Mouse (Mus musculus) G1E (cell line): ENCODE measurements around the gene Chac2. TPM values are rescaled to one million over a fixed set of nuclear protein-coding genes. Genes with fewer than 3 reads are reported as not detected.

Source experiments
- ATAC-seq: 2 replicates; pipeline ENCODE4 v1.8.0; 2016; ENCODE audit warnings: mild to moderate bottlenecking; ENCODE audit not compliant: insufficient number of reproducible peaks, poor library complexity, low FRiP score, severe bottlenecking; ENCODE audit errors: extremely low read depth
- DNase-seq: peaks from one replicate; pipeline ENCODE4 v3.0.0; 2012; ENCODE audit warnings: low spot score
- H3K27me3 ChIP-seq: 2 replicates; pipeline ENCODE4 v1.6.1; 2012; ENCODE audit warnings: mild to moderate bottlenecking, low read length, inconsistent platforms; ENCODE audit not compliant: insufficient read depth
- H3K36me3 ChIP-seq: replicated peaks from 2 replicates; pipeline ENCODE3; 2012; ENCODE audit warnings: mild to moderate bottlenecking, inconsistent platforms
- H3K4me1 ChIP-seq: 2 replicates; pipeline ENCODE4 v1.6.1; 2012; ENCODE audit warnings: low read depth, low read length, inconsistent platforms, mixed read lengths; ENCODE audit not compliant: insufficient read depth
- H3K4me3 ChIP-seq: 2 replicates; pipeline ENCODE4 v1.5.1; 2012; ENCODE audit warnings: low read depth, mild to moderate bottlenecking, inconsistent platforms, low read length, moderate library complexity, mixed read lengths
- H3K9me3 ChIP-seq: replicated peaks from 2 replicates; pipeline ENCODE4 v1.6.1; 2012; ENCODE audit warnings: inconsistent platforms
- CTCF ChIP-seq: IDR thresholded peaks from 2 replicates; pipeline ENCODE4 v1.5.1; 2012; ENCODE audit warnings: low read depth, low read length, inconsistent platforms, mixed read lengths
- GATA1 ChIP-seq: IDR thresholded peaks from 2 replicates; pipeline ENCODE4 v1.6.1; 2012; ENCODE audit warnings: borderline replicate concordance, low read length, inconsistent platforms, mixed read lengths
- GATA2 ChIP-seq: IDR thresholded peaks from 2 replicates; pipeline ENCODE4 v1.6.1; 2012; ENCODE audit warnings: low read depth, low read length, inconsistent platforms, borderline replicate concordance
- POLR2AphosphoS5 ChIP-seq: IDR thresholded peaks from 2 replicates; pipeline ENCODE4 v1.6.1; 2012; ENCODE audit warnings: low read depth, low read length, inconsistent platforms; ENCODE audit not compliant: insufficient replicate concordance
- TAL1 ChIP-seq: conservative IDR thresholded peaks from 2 replicates; pipeline ENCODE4 v1.6.1; 2012; ENCODE audit warnings: low read depth, low read length, inconsistent platforms, mixed read lengths
- polyA plus RNA-seq: library from polyadenylated mRNA; stranded (reverse); fragments of >175 nt; gene quantifications from 2 replicates; pipeline ENCODE4 v1.2.3, GENCODE M21; 2012
- total RNA-seq, 2 experiments: library from RNA; stranded (forward) in 1 of 2; stranded (reverse) in 1 of 2; fragments of 200-1000 nt in 1 of 2; fragments of >200 nt in 1 of 2; fragmentation: Nextera tagmentation in 1 of 2; gene quantifications; 2 replicates each; pipeline ENCODE4 v1.2.3; 2014 to 2017

The Chac2 gene
- total and polyA plus RNA-seq, 3 experiments, result 3.2 to 43.1 (median 16.0) TPM

DNA sequence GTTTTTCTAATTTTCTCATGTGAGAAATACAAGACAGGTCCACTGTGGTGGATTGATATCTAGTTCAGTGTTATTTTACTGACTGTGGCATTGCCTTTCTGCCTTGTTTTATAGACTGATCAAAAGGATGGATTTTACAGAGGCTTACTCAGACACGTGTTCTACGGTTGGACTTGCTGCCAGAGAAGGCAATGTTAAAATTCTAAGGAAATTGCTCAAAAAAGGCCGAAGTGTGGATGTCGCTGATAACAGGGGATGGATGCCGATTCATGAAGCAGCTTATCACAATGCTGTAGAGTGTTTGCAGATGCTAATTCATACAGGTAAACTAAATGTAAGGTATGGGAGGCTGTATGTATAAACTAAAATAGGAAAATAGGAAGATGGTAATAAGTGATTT, 12.0 kb upstream of the Chac2 start:
- ATAC-seq (no peak), DNase-seq (no peak)
- no peaks in the 10 kb centered on the region for H3K27me3 ChIP-seq

GRCm38 (mm10) chr11:30996670-30997069, 10.5 kb upstream of the Chac2 start:
- peaks cover 3% of the 10 kb centered on the region for H3K36me3 ChIP-seq
- no peaks in the 10 kb centered on the region for H3K27me3 ChIP-seq
- no peak for DNase-seq
- no peaks in the 10 kb centered on the region for H3K9me3 ChIP-seq
- ATAC-seq, result no peak
- no peak for TF ChIP-seq GATA2
- no peak for TF ChIP-seq TAL1
- no peak for TF ChIP-seq POLR2AphosphoS5
- no peak for TF ChIP-seq GATA1
- TF ChIP-seq CTCF, result no peak
- H3K4me3 ChIP-seq, result no peak overlapping the region
- H3K4me1 ChIP-seq, result peaks cover 37% of the 10 kb centered on the region

More for the DNA sequence above, 12.0 kb upstream of the Chac2 start:
- peaks cover 42% of the 10 kb centered on the region for H3K4me1 ChIP-seq
- no peak overlapping the region for H3K4me3 ChIP-seq
- TF ChIP-seq POLR2AphosphoS5 (no peak), TAL1 (peak; percentile 38)
- no peaks in the 10 kb centered on the region for H3K9me3 ChIP-seq
- H3K36me3 ChIP-seq, result peaks cover 3% of the 10 kb centered on the region

DNA sequence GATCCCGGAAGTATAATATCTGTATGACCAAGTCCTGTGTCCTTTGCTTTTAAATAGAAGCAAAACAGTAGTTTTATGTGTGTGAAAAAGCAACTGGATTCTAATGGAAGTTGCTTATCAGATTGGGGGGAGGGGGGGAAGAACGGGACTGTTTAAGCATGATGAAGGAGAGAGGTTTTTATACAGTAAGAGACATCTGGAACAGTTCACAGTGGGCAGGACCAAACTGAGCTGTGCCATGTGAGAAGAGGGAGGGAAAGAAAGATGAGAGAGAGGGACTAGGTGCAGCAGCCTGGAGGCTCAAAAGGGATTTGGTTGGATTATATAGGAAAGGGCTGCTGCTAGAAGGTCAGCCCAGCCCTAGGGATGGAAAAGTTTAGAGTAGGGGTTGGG, 471 bp upstream of the Chac2 start:
- H3K4me3 ChIP-seq, result peak overlapping the region; percentile 80
- no peaks in the 10 kb centered on the region for H3K9me3 ChIP-seq
- H3K36me3 ChIP-seq, result peaks cover 9% of the 10 kb centered on the region
- TF ChIP-seq TAL1, result no peak
- no peak for TF ChIP-seq GATA2
- TF ChIP-seq GATA1, result no peak
- no peak for TF ChIP-seq CTCF
- TF ChIP-seq POLR2AphosphoS5, result no peak
- H3K27me3 ChIP-seq, result no peaks in the 10 kb centered on the region
- DNase-seq (no peak), ATAC-seq (peak; percentile 55)
- peaks cover 7% of the 10 kb centered on the region for H3K4me1 ChIP-seq

DNA sequence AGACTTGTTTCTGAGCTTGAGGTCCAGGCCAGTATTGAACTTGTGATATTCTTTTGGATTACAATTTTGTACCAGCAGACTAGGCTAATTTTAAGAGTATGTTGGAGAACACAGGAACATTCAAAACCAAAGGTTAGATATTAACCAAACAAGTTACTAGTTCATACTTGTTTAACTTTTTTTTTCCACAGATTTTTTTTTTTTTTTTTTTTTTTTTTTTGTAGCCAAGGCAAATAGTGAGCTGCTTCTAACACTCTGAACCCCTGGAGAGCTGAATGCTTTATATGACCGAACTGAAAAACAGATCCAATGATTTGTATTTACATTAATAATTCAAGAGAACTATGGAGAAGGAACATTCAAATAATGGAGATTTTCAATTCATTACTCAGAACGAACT, 913 bp downstream of the Chac2 start:
- no peaks in the 10 kb centered on the region for H3K27me3 ChIP-seq
- no peaks in the 10 kb centered on the region for H3K9me3 ChIP-seq
- TF ChIP-seq TAL1, result no peak
- no peak for TF ChIP-seq GATA2
- TF ChIP-seq POLR2AphosphoS5, result no peak
- TF ChIP-seq GATA1, result no peak
- no peak for TF ChIP-seq CTCF
- peaks cover 7% of the 10 kb centered on the region for H3K4me1 ChIP-seq
- H3K36me3 ChIP-seq, result peaks cover 13% of the 10 kb centered on the region
- peak overlapping the region; percentile 80; the same call in 1 of the 2 replicates for H3K4me3 ChIP-seq
- DNase-seq (no peak), ATAC-seq (no peak)

DNA sequence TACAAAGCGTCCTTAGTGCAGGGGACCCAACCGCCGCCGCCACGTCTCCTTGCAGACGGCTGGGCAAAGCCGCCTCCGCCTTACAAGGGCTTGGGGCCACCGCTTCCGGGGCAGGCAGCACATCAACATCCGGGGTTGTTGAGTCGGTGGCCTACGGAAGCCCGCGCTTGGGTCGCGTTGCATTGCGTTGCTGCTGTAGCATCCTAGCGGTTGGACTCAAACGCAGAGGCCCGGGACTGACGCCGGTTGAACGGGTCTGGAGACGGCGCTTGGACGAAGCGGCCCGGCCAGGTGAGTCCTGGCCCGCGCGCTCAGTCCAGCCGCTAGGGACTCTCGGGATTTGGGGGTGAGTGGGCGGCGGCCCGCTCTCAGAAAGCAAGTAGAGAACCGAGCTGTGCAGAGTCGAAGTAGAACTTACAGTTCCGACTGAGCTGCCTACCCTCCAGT, 31.8 kb downstream of the Chac2 start, which contains the start of gene Erlec1:
Gene Erlec1 (minus strand): TSS at position 57 of the 447 bp plus-strand sequence.
- DNase-seq (peak; percentile 87), ATAC-seq (peak; percentile 89)
- Histone ChIP-seq H3K36me3 (peaks cover 27% of the 10 kb centered on the region), H3K4me1 (peaks cover 16% of the 10 kb centered on the region), H3K9me3 (no peaks in the 10 kb centered on the region), H3K4me3 (peak within 1 kb of the TSS; percentile 89), H3K27me3 (no peaks in the 10 kb centered on the region)
- TF ChIP-seq CTCF (no peak), POLR2AphosphoS5 (no peak), TAL1 (no peak), GATA2 (no peak), GATA1 (no peak)

DNA sequence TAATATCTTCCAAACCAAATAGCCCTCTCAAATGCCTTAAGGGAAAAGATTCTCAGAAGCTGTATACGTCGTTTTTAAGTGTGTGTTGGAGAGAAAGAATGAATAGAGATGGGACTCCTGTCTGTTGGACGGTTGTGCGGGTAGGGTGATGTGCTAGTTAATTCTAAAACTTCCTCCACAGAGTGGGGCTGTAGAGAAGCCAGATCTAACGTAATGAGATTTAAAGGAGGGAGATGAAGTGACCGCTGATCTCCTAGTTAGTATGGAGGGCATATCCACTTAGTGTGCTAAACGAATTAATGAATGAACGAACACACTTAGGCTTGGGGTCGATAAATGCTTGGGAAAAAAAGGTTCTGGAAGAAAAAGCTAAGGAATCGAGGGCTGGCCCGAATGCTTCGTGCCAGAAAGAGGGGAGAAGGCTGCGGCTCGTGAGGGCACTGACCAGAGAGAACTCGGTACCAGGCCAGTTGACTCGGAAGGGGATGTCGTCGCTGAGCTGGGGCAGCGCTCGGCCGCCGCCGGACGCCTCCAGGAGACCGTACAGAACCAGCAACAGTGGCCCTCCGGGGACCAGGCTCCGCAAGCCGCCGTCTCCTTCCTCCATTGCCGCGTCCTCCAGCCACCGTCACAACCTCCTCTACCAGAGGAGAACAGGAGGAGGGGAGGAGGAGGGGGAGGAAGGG, 32.5 kb downstream of the Chac2 start:
- peak; percentile 51 for DNase-seq
- Histone ChIP-seq H3K27me3 (no peaks in the 10 kb centered on the region), H3K9me3 (no peaks in the 10 kb centered on the region), H3K4me1 (peaks cover 16% of the 10 kb centered on the region), H3K36me3 (peaks cover 34% of the 10 kb centered on the region), H3K4me3 (peak overlapping the region; percentile 89)
- TF ChIP-seq CTCF (no peak), POLR2AphosphoS5 (no peak), TAL1 (no peak), GATA2 (no peak), GATA1 (no peak)
- ATAC-seq, result peak; percentile 54

- no peak for ATAC-seq
- Histone ChIP-seq H3K4me1 (peaks cover 16% of the 10 kb centered on the region), H3K4me3 (peak overlapping the region; percentile 89), H3K27me3 (no peaks in the 10 kb centered on the region), H3K36me3 (peaks cover 39% of the 10 kb centered on the region), H3K9me3 (no peaks in the 10 kb centered on the region)
- TF ChIP-seq CTCF (no peak), TAL1 (no peak), POLR2AphosphoS5 (no peak), GATA2 (no peak), GATA1 (no peak)
- DNase-seq, result no peak
Measured at GRCm38 (mm10) chr11:30952829-30953228, 33.3 kb downstream of the Chac2 start.
